Mouse (Mus musculus) heart, postnatal 0 days (tissue): ENCODE measurements around the gene B4galnt3.

Experiments
- CTCF ChIP-seq: IDR thresholded peaks from 2 replicates; pipeline ENCODE4 v1.5.1; 2016; ENCODE audit warnings: antibody characterized with exemption, control low read depth, low read depth
- EP300 ChIP-seq: IDR thresholded peaks from 2 replicates; pipeline ENCODE4 v1.6.1; 2016; ENCODE audit warnings: antibody characterized with exemption, low read depth

DNA sequence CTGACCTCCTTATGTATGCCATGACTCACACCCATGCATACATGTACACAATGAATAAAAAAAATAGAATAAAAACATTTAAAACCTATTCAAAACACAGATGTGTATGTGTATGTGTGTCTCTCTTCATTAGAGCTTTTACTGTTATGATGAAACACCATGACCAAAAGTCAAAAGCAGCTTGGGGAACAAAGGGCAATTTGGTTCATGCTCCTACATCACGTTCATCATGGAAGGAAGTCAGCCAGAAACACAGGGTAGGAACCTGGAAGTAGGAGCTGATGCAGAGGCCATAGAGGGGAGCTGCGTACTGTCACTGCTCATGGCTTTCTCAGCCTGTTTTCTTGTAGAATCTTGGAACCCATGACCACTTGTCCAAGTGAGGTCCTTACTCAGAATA lies 41.6 kb downstream of the B4galnt3 start:
- TF ChIP-seq CTCF, result no peak
- TF ChIP-seq EP300, result no peak
